Mouse (Mus musculus) MEL (cell line): ENCODE data around the gene Tmem205.

Source experiments
- CHD2 ChIP-seq: IDR thresholded peaks from 2 replicates; pipeline ENCODE4 v1.6.1; 2011; ENCODE audit warnings: low read length, improper control_type of control experiment
- CTCF ChIP-seq, 3 experiments: IDR thresholded peaks in 2 of 3; conservative IDR thresholded peaks in 1 of 3; 2 replicates each; pipeline ENCODE4 v1.5.1; 2011 to 2012; ENCODE audit warnings: low read length in 3 of 3, low read depth in 2 of 3, mild to moderate bottlenecking in 2 of 3, improper control_type of control experiment in 1 of 3, inconsistent platforms in 1 of 3, mixed read lengths in 1 of 3, moderate library complexity in 1 of 3; ENCODE audit not compliant: control insufficient read depth in 1 of 3, insufficient read depth in 1 of 3, poor library complexity in 1 of 3, severe bottlenecking in 1 of 3
- E2F4 ChIP-seq: IDR thresholded peaks from 2 replicates; pipeline ENCODE4 v1.6.1; 2011; ENCODE audit warnings: low read depth, low read length, improper control_type of control experiment, borderline replicate concordance
- GATA1 ChIP-seq: IDR thresholded peaks from 2 replicates; pipeline ENCODE4 v1.6.1; 2011; ENCODE audit warnings: low read depth, low read length, improper control_type of control experiment
- MXI1 ChIP-seq: IDR thresholded peaks from 2 replicates; pipeline ENCODE4 v1.6.1; 2011; ENCODE audit warnings: mild to moderate bottlenecking, low read depth, low read length, improper control_type of control experiment
- POLR2AphosphoS2 ChIP-seq: IDR thresholded peaks from 2 replicates; pipeline ENCODE4 v1.6.1; 2011; ENCODE audit warnings: low read length, improper control_type of control experiment
- TCF12 ChIP-seq: IDR thresholded peaks from 2 replicates; pipeline ENCODE4 v1.6.1; 2014; ENCODE audit warnings: low read depth, mild to moderate bottlenecking, inconsistent platforms, low read length, improper control_type of control experiment, moderate library complexity
- USF1 ChIP-seq: IDR thresholded peaks from 2 replicates; pipeline ENCODE4 v1.6.1; 2014; ENCODE audit warnings: low read depth, mild to moderate bottlenecking, inconsistent platforms, low read length, improper control_type of control experiment, moderate library complexity

- no peak for TF ChIP-seq E2F4
- no peak for TF ChIP-seq CTCF (IDR thresholded peaks at IDR 0.05 in 2 of 3, conservative IDR thresholded peaks at IDR 0.05 in 1 of 3; ENCODE audit: control insufficient read depth in 1 of 3, insufficient read depth in 1 of 3, low read depth in 2 of 3, low read length in 3 of 3, poor library complexity in 1 of 3, severe bottlenecking in 1 of 3)
- no peak for TF ChIP-seq GATA1
- no peak for TF ChIP-seq MXI1
- TF ChIP-seq POLR2AphosphoS2, result no peak
- no peak for TF ChIP-seq USF1
- no peak for TF ChIP-seq CHD2
- no peak for TF ChIP-seq TCF12
These were observed 23.3 kb downstream of the Tmem205 start for GRCm38 (mm10) chr9:21904031-21904430.
